Mouse (Mus musculus): ENCODE measurements around the gene Myo16.

GRCm38 (mm10) chr8:10307770-10308476 is 154.2 kb downstream of the Myo16 start:
- TF ChIP-seq CTCF (IDR thresholded peaks at IDR 0.05; ENCODE audit: control insufficient read depth, insufficient read depth, insufficient read length) (no peak), USF1 (IDR thresholded peaks at IDR 0.05; ENCODE audit: low read depth) (no peak), MAX (IDR thresholded peaks at IDR 0.05) (no peak), CEBPB (IDR thresholded peaks at IDR 0.05; ENCODE audit: low read depth) (no peak), MYOG (IDR thresholded peaks at IDR 0.05; ENCODE audit: control insufficient read depth, extremely low read depth, insufficient read length) (no peak), MYOD1 (IDR thresholded peaks at IDR 0.05; ENCODE audit: control insufficient read depth, insufficient read length, low read depth) (no peak), FOSL1 (IDR thresholded peaks at IDR 0.05; ENCODE audit: insufficient read depth, low read length, poor library complexity, severe bottlenecking) (no peak)

Measured in C2C12 (cell line).